Mouse (Mus musculus) ovary, adult 2 months (tissue): ENCODE measurements around the gene Sdr16c6. TPM values are rescaled to one million over a fixed set of nuclear protein-coding genes. Genes with fewer than 3 reads are reported as not detected.

Experiments used
- polyA plus RNA-seq: library from polyadenylated mRNA; depleted of rRNA; stranded (reverse); fragments of >200 nt; gene quantifications from 2 replicates; pipeline ENCODE4 v1.2.3, GENCODE M21; 2012; rRNA removed

The Sdr16c6 gene
- not detected in 2 replicates for polyA plus RNA-seq

GRCm38 (mm10) chr4:4077372-4077771 is at the start of gene Sdr16c6:
TSS of gene Sdr16c6 (minus strand) at chr4:4077522.

Other genes with a start within 250 kb of the Sdr16c6 start
- 2,385 and 2,828 TPM in 2 replicates for gene Gm11808, start 103.9 kb downstream of the Sdr16c6 start, polyA plus RNA-seq